Mouse (Mus musculus): Measurements from ENCODE around the gene Clasp1.
A peak's percentile ranks its signal among the peaks of the same experiment; 100 is the strongest.

The Clasp1 gene

GRCm38 (mm10) chr1:118453577-118453976 is 64.7 kb downstream of the Clasp1 start:
- DNase-seq = peak; percentile 38 to 55

GRCm38 (mm10) chr1:118454817-118455216 is 66.0 kb downstream of the Clasp1 start:
- DNase-seq = peak; percentile 57 to 72

GRCm38 (mm10) chr1:118457256-118457882 is 68.5 kb downstream of the Clasp1 start:
- no peak for DNase-seq

- DNase-seq = no peak
Observed at GRCm38 (mm10) chr1:118457883-118458259, 69.0 kb downstream of the Clasp1 start.

- no peak for DNase-seq
Observed at GRCm38 (mm10) chr1:118458279-118458678, 69.4 kb downstream of the Clasp1 start.

- DNase-seq = peak; percentile 92 to 95
Observed at GRCm38 (mm10) chr1:118458963-118459920, 70.4 kb downstream of the Clasp1 start.

GRCm38 (mm10) chr1:118460716-118461115 is 71.9 kb downstream of the Clasp1 start:
- no peak for DNase-seq

GRCm38 (mm10) chr1:118466041-118466440 is 77.2 kb downstream of the Clasp1 start:
- DNase-seq = no peak

- no peak for DNase-seq
Observed at GRCm38 (mm10) chr1:118472386-118472785, 83.5 kb downstream of the Clasp1 start.

- DNase-seq = peak in 1 of 2 experiments; percentile 41
Observed at GRCm38 (mm10) chr1:118476919-118477318, 88.1 kb downstream of the Clasp1 start.

- no peak for DNase-seq
Observed at GRCm38 (mm10) chr1:118479246-118479645, 90.4 kb downstream of the Clasp1 start.

- DNase-seq = no peak
Observed at GRCm38 (mm10) chr1:118480484-118481364, 91.9 kb downstream of the Clasp1 start.

GRCm38 (mm10) chr1:118481365-118481702 is 92.5 kb downstream of the Clasp1 start:
- no peak for DNase-seq

GRCm38 (mm10) chr1:118481703-118482102 is 92.8 kb downstream of the Clasp1 start:
- no peak for DNase-seq

GRCm38 (mm10) chr1:118482285-118483019 is 93.6 kb downstream of the Clasp1 start:
- DNase-seq = no peak

GRCm38 (mm10) chr1:118483504-118484096 is 94.7 kb downstream of the Clasp1 start:
- DNase-seq = no peak

GRCm38 (mm10) chr1:118485572-118485971 is 96.7 kb downstream of the Clasp1 start:
- DNase-seq = no peak

- DNase-seq = no peak
Observed at GRCm38 (mm10) chr1:118486021-118486420, 97.2 kb downstream of the Clasp1 start.

- no peak for DNase-seq
Observed at GRCm38 (mm10) chr1:118492811-118493210, 104.0 kb downstream of the Clasp1 start.

GRCm38 (mm10) chr1:118494551-118494950 is 105.7 kb downstream of the Clasp1 start:
- no peak for DNase-seq

GRCm38 (mm10) chr1:118498311-118498710 is 109.5 kb downstream of the Clasp1 start:
- DNase-seq = peak; percentile 49 to 85

GRCm38 (mm10) chr1:118500606-118501005 is 111.7 kb downstream of the Clasp1 start:
- DNase-seq = no peak

Measured in spleen, adult 18-20 months (tissue).